Mouse (Mus musculus) kidney, postnatal 4 days (tissue): ENCODE results near the gene Ankrd26.

Experiments used
- DNase-seq, 2 experiments: peaks; one replicate each; pipeline ENCODE4 v3.0.0; 2021; ENCODE audit warnings: mixed read lengths in 2 of 2

Gene Ankrd26

GRCm38 (mm10) chr6:118478957-118479708 is 82.9 kb downstream of the Ankrd26 start, which contains the start of gene Zfp9:
TSS of gene Zfp9 (minus strand) at chr6:118479320.
- peak; percentile 82 to 89 for DNase-seq

DNA sequence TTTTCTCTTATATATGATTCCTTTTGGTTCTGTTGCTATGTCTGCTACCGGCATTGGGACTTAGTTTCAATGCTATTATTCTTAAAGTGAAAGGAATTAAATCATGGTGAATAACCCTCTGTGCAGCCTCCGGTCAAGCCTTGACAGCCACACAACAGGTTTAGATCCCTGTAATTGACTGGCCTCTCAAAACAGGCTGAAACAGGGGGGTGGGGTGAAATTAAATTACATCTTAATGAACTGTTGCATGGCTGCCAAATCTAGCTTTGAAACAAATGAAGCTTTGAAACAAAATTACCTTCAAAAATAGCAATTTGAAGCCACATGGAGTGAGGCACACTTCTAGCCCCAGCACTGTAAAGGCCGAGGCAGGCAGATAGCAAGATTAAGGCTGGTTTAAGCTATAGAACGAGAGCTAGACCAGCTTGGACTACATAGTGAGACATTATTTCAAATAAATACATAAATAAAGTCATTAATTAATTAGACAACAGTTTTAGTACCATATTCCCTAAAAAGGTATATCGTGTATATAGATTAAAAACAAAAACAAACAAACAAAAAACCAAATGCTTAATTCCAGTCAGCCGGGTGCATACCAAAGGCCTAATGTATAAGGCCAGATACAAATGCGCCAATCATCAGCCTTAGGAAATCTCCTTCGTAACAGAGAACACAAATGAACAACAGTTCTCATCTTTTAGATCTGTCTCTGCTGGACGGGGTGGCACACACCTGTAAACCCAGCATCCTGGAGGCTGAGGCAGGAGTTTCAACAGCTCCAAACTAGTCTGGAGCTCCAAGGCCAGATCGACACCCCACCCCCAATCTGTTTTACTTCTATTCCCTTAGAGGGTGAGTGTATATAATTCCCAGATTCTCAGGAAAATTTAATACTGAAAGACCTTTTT is 83.9 kb downstream of the Ankrd26 start:
- DNase-seq, result no peak

- no peak for DNase-seq
Measured at GRCm38 (mm10) chr6:118462069-118462705, 99.8 kb downstream of the Ankrd26 start.

DNA sequence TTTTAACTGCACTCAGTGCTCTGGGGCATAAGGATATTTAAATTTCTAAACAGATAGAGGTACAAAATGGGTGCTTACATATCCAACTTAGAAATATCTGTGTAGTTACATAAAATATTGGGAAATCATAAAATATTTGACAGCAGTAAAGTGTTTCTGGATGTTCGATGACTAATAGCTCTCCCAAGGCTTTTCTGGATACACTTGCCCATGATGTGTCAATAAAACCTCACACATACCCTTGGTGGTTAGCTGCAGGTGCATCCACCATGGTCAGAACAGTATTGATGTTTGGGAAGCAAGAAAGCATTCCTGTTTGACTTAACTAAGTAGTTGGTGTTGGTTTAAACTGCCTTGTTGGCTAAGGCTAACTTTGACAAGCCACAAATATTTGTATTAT is 104.3 kb downstream of the Ankrd26 start:
- no peak for DNase-seq

GRCm38 (mm10) chr6:118455042-118455631 is 106.9 kb downstream of the Ankrd26 start, which contains the start of gene Zfp248:
TSS of gene Zfp248 (minus strand) at chr6:118455528.
- peak; percentile 93 to 95 for DNase-seq

- DNase-seq, result no peak
Measured at GRCm38 (mm10) chr6:118454452-118454851, 107.6 kb downstream of the Ankrd26 start.
